Mouse (Mus musculus) cortical plate, adult 2 months (tissue): ENCODE data around the gene Srek1.

ENCODE experiments used
- CTCF ChIP-seq: fragments of 200-500 bp; IDR thresholded peaks from 2 replicates; pipeline ENCODE4 v1.5.1; 2011; ENCODE audit warnings: mild to moderate bottlenecking, control low read depth, low read length; ENCODE audit not compliant: insufficient read depth; ENCODE audit errors: extremely low read depth
- POLR2A ChIP-seq: fragments of 200-500 bp; IDR thresholded peaks from 2 replicates; pipeline ENCODE4 v1.6.1; 2011; ENCODE audit warnings: mild to moderate bottlenecking, low read length, control low read depth; ENCODE audit not compliant: insufficient read depth; ENCODE audit errors: extremely low read depth

- TF ChIP-seq CTCF (no peak), POLR2A (no peak)
Observed at GRCm38 (mm10) chr13:103807464-103807863, 33.1 kb upstream of the Srek1 start.
